Mouse (Mus musculus): ENCODE measurements around the gene Thoc5. TPM values are rescaled to one million over a fixed set of nuclear protein-coding genes. Genes with fewer than 3 reads are reported as not detected.

The Thoc5 gene
- total RNA-seq, 4 experiments from 2014 or later = 37.1 to 41.4 (median 39.1) TPM

DNA sequence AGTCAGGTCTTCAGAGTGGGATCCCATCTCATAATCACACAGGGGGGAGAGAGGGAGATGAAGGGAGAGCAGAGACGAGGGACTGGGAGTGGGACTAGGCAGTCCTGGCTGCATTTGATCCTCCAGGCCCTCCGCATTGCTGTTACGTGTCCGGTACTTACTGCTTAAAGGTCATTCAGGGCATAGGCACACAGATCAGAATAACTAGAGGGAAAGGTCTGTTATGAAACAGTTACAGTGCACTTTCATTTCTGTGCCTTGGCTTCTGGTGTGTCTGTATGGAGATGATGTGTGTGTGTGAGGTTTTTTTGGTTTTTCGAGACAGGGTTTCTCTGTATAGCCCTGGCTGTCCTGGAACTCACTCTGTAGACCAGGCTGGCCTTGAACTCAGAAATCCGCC lies 11.1 kb downstream of the Thoc5 start:
- no peak for DNase-seq (ENCODE audit: low spot score in 2 of 2)

DNA sequence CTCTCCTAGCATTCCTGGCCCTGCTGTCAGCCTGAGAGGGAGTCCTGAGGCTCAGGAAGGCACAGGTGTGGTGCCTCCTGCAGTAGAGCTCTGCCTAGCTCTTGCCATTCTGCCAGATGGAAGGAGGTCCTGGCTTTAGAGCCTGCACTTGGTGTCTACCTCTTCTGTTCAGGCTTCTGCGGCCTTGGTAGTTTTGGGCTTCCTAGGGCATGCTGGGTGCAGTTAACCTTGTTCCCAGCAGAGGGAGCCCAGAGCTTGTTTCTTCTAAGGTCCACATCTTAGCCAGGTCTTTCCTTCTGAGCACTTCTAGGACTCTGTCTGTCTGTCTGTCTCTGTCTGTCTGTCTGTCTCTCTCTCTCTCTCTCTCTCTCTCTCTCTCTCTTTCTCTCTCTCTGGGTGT lies 20.9 kb downstream of the Thoc5 start:
- peak in 1 of 2 experiments; percentile 36 for DNase-seq (ENCODE audit: low spot score in 2 of 2)

DNA sequence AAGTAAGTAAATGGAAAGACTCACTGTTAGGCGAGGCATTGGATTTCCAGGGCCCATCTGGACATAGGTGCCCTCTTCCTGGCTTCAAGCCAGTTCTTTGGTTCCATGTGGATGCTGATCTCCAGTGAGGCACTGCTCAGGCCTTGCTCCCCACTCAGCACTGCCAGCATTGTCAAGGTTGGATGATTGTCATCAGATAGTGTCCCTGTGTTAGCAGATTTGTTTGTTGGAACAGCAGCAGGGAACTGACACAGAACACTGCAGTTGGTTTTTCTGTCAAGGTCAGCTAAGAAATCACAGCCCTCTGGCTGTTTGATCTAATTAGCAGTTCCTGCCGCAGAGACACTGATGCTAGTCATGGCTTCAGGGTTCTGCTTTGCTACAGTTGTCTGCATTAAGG lies 26.2 kb downstream of the Thoc5 start:
- no peak for DNase-seq (ENCODE audit: low spot score in 2 of 2)

DNA sequence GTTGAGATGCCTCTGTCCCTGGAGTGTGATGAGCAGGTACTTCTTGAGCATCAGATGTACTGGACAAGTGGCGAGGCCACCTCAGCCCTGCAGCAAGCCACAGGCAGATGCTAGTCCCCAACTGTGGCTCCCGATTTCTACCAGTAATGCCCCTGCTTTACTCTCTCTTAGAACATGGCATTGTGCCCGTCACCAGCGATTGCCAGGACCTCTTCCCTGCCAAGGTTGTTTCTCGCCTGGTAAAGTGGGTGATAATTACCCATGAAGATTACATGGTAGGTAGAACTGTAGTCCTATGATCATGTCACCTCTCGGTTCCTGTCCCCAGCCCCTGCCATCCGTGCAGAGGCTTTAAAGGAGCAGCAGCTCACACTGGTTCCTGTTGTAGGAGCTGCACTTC lies 26.6 kb downstream of the Thoc5 start:
- no peak for DNase-seq (ENCODE audit: low spot score in 2 of 2)

DNA sequence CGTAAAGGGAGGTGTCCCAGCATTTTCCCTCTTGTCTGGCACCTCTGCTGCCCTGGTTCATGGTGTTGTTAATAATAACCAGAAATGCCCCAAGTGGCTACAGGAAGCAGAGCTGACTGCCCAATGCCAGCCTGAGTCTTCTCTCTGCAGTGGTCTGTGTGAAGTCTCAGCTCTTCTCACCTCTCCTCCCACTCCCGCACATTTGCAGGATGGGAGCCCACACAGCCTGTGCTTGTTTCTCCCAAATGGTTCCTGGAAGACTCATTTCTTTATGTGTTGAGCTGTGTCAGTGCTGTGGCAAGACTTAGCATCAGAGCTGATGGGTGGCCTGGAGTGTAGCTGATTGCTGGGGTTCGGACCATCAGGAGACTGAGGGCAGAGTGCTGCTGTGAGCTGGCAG lies 32.1 kb downstream of the Thoc5 start:
- DNase-seq (ENCODE audit: low spot score in 2 of 2) = peak in 1 of 2 experiments; percentile 61

DNA sequence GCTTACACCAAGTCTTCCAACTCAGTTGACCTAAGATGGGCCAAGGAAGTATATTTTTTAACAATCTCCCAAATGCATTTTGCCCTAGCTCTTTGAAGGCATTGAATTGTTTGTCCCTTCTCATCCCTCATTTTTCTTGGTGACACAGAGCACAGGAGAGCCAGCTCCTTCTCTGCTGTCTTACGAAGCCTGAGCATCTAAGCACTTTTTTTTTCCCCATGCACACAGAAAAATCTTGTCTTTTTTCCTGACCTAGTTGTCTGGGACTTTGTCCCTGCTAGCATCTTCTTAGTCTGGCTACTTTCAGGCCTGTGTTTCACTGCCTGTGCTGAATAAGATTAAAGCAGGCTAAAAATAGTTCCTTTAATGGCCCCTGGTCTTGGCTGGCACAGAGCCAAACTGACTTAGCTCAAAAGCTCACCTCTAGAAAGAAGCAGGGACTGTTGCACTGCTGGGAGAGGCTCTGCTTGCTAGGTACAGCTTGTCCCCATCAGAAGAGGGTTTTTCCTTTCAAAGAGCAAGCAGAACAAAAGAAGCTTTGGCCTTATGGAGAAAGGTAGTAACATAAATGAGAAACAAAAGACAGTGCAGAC lies 36.0 kb downstream of the Thoc5 start:
- DNase-seq (ENCODE audit: low spot score in 2 of 2) = no peak

DNA sequence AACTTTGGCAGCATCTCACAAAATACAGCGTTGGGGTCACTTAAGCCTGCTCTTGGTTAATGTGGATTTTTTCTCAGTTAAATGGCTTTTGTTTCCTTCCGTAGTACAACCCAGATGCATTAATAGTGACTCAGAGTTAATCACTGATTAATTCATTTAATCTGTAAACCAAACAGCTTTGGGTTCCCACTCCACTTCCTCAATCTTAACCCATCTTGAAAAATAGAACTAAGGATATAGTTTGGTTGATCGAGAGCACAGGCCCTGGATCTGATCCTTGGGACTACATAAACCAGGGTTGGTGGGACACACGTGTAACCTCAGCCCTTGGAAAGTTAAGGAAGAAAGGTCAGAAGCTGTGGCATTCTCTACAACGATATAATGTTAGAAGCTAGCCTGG lies 41.1 kb downstream of the Thoc5 start:
- DNase-seq (ENCODE audit: low spot score in 2 of 2) = no peak

DNA sequence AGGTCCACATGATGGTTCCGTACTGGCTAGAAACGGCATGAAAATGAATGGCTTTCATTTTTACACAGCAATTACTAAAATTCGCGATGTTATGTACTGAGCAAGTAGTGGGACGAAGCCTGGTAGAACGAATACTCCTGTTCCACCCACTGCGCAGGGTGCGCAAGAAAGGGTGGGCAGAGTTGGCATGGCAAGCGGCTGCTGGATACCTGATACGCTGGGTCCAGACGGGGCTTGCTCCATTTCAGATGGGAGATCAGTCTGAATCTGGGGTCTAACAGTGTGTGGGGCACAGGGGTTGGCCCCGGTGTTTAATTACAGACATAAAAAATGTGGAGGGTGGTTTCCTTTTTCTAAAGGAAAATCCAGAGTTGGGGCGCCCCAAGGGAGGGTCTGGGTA lies 51.4 kb downstream of the Thoc5 start:
- peak in 1 of 2 experiments; percentile 36 for DNase-seq (ENCODE audit: low spot score in 2 of 2)

DNA sequence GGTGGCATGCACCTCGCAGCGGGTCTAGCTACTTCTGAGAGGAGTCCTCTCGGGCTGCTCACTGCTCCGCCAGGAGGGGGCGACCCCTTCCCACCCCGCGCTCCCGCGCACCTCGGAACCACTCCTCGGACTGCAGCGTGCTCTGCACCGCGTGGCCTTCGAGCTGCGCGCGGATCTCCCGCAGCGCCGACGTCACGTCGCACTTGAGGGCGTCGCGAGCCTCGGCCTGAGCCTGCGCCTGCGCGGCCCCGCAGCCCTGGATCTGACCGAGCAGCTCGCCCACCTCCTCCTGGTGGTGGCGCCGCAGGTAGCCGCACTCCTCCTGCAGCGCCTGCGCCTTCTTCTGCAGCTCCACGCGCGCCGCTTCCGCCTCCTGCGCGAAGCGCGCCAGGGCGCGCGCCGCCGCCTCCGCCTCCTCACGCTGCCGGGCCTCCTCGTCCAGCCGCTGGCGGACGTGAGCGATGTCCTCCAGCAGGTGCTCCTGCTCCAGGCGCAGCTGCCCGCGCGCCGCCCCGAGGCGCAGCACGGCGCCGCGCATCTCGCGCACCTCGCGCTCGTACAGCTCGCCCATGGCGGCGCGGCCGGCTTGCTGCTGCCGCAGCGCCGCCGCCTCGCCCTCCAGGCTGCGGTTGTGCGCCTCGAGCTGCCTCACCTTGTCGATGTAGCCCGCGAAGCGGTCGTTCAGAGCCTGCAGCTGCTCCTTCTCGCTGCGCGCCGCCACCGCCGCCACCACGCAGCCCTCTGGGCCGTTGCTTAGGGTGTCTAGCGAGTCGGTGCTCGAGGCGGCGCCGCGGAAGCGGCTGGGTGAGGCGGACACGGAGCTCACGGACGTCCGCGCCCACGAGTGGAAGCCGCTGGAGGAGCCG lies 52.1 kb downstream of the Thoc5 start:
- peak; percentile 66 to 94 for DNase-seq (ENCODE audit: low spot score in 2 of 2)

DNA sequence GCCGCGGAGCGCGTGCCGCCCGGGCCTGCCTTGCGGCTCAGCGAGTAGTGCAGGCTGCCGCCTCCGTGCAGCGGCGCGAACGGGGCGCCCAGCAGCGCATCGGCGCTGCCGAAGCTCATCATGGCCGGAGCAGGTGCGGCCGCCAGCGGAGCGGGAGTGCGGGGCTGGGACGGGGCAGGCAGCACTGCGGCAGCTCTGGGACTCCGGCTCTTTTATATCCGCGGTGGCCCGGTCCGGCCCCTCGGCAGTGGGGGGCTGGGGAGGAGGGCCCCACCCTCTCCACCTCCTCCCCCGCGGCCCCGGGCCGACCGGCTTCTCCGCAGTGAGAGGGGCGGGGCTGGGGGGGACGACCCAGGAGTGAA lies 52.7 kb downstream of the Thoc5 start, which contains the start of gene Nefh:
Gene Nefh, minus strand, starts transcription at position 252 of the 362 bp plus-strand sequence.
- DNase-seq (ENCODE audit: low spot score in 2 of 2) = no peak

DNA sequence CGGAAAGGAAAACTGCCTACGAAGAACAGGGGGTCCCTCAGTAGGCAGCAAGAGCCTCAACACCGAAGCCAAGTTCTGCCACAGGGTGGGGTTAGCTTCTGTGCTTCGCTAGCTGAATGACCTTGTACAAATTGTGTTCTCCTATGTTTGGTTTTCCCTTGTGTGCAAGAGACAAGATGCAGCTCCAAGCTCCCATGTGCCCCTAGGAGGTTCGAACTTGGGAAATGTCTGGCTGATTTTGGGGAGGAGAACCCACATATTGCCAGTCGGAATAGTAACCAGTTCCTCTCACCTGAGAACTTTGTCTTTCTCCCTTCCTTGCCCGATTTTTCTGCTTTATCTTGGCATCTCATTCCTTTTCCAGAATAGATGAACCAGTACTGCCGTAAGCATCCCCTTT lies 53.7 kb downstream of the Thoc5 start:
- no peak for DNase-seq (ENCODE audit: low spot score in 2 of 2)

DNA sequence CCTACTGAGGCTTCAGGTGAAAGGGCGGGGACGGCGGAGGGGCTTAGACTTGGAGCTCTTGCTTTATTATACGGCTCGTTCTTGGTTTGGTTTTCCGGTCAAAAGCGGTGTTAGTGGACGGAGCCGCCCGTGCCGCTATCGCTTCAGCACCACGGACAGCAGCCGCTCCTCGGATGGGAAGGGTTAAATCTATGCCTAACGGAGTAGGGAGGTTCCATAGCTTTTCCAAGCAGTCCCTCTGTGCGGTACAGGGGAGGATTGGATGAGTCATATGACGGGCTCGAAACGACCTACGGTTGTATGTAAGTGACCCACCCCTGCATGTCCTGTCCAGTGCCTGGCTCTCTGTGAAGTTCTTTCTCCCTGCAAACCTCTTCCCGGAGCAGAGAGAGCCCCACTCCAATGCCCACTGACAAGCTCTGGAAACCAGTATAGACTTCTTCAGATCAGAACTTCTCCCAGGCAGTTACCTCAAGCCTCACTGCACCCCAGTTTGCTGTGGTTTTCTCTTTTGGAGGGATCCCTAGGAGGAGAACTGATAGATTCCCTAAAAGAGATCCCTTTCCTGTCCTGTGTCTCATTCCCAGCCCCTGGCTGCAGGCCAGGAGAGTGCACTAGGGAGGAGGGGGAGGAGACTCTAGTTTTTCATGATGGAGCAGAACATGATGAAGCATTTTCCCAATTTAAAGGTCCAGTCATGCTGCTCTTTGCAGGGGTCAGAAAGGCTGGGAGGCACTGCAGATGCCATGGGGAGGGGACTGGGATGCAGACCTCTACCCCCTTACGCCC lies 54.3 kb downstream of the Thoc5 start:
- DNase-seq (ENCODE audit: low spot score in 2 of 2) = peak in 1 of 2 experiments; percentile 27

DNA sequence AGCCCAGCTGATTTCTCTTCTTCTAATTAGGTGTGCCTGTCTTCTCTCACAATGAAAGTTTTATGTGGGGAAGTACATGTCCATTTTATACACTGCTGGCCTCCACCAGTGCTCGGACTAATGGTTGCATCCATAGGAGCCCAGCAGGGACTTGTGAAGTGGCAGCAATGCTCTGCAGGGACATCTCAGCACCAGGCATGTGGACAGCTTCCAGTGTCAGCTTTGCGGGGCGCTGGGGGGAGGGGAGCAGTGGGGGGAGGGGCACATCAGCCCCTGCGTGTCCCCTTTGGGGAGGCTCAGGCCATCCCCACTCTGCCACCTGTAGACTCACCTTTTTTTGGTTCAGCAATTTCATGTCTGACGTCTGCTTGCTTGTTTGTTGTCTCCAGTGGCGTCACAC lies 58.3 kb downstream of the Thoc5 start:
- DNase-seq (ENCODE audit: low spot score in 2 of 2) = no peak

DNA sequence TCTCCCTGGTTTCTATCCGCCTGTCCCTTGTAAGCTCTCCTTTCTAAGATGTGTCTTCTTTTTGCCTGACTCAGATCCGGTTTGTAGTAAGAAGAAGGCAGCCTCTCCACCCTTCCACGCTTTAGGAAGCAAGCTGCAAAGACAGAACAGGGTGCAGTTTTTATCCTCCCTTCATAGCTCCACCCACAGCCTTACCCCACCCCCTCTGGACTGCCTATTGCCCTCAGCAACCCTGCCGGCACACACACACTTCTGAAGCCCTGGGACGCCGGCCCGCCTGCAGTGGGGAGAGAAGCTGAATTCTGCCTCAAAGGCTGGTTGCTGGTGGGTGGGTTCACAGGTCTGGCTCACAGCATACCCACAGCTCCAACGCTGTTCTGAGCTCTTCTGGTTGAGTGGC lies 58.8 kb downstream of the Thoc5 start:
- peak in 1 of 2 experiments; percentile 50 for DNase-seq (ENCODE audit: low spot score in 2 of 2)

DNA sequence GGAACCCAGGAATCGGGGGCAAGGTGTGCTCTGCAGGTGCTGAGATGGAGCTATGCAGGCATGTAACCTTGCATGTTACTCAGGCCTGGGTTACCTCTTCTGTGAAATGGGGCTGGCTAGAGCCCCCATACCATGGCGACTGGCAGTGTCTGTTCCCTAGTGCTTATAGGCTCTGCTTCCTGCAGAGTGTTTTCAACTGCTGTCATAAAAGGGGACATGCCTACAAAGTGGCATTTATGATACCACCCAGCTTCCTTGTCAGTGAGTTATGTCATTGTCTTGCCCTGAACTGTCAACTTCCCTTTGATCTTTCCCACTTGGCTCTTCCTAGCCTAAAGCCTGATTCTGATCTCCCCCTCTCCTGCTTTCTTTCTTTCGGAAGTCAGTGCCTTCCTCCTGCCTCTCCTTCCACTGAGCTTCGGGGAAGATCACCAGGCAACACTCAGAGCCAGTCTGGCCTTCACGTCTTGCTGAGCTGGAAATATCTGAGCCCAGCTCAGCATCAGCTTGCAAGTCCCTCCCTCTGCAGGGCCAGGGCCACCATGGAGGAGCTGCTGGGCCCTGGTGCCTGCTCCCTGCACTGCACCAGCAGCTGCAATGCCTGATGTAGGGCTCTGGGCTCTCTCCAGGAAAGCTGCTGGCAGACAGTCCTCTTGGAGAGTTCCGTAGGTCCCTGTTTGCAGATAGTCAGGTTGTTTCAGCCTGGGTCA lies 68.1 kb downstream of the Thoc5 start:
- no peak for DNase-seq (ENCODE audit: low spot score in 2 of 2)

DNA sequence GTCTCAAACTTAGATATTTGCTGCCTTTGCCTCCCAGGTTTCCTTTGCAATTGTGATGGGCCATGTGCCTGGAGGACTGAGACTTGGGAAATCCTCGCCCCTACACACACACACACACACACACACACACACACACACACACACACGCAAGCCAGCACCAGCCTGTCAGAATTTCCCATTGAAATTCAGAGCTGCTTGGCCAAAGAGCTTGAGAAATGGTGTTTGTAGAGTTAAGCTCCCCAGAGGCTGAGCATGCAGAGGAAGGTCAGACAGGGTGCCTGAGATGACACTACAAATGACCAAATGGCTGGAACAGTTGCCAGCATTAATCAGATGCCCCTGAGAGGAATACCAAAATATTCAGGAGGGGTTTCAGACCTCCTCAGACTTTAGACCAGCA lies 71.2 kb downstream of the Thoc5 start:
- no peak for DNase-seq (ENCODE audit: low spot score in 2 of 2)

DNA sequence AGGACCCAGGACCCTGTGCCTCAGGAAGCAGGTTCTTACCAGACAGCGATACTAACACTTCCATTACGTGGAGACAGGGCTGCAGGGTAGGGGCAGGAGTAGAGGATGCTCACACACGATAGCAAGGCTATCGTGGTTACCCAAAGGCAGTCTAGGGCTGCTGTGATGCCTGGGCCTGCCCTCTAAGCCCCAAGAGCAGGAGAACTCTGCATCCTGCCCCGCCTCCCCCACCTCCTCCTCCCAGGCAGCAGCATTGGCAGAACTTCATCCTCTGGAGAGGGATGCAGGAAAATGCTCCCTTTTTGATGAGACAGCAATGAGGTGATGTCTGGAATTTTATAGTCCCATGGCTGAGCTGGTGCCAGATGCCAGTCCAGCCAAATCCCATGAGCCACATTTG lies 71.8 kb downstream of the Thoc5 start:
- DNase-seq (ENCODE audit: low spot score in 2 of 2) = no peak

DNA sequence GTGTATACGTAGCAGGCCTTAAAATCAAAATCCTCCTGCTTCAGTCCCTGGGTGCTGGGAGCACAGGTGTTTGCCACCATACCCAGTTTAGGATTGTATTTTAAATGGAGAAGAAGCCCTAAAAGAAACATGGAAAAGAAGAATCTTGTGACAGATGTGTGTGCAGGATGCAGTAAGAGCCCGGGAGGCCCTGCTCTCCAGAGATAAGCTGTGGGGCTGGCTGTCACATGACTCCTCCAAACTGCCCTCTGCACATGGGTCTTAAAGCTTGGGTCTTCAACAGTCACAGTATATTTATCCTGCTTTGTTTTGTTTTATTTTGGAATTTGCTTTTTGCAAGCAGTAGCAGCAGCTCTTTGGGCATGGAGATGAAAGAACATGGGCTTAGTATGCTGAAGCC lies 72.4 kb downstream of the Thoc5 start:
- DNase-seq (ENCODE audit: low spot score in 2 of 2) = no peak

DNA sequence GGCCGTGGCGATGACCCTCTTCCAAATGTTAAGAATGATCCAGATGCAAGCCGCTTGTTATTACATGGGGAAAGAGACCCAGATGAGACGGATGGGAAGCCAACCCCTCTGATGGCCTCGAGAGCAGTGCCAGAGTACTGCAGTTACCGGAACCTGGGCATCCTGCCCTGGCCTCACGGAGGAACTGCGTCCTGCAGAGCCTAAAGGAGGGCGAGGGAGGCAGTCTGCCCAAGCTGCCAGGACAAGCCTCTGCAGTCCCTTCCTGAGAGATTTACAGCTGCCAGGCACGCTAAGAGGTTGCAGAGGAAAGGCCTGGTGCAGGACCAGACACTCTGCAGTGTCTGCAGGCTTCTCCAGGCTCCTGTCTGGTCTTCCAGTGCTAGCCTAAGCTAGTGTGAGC lies 73.3 kb downstream of the Thoc5 start:
- DNase-seq (ENCODE audit: low spot score in 2 of 2) = no peak

DNA sequence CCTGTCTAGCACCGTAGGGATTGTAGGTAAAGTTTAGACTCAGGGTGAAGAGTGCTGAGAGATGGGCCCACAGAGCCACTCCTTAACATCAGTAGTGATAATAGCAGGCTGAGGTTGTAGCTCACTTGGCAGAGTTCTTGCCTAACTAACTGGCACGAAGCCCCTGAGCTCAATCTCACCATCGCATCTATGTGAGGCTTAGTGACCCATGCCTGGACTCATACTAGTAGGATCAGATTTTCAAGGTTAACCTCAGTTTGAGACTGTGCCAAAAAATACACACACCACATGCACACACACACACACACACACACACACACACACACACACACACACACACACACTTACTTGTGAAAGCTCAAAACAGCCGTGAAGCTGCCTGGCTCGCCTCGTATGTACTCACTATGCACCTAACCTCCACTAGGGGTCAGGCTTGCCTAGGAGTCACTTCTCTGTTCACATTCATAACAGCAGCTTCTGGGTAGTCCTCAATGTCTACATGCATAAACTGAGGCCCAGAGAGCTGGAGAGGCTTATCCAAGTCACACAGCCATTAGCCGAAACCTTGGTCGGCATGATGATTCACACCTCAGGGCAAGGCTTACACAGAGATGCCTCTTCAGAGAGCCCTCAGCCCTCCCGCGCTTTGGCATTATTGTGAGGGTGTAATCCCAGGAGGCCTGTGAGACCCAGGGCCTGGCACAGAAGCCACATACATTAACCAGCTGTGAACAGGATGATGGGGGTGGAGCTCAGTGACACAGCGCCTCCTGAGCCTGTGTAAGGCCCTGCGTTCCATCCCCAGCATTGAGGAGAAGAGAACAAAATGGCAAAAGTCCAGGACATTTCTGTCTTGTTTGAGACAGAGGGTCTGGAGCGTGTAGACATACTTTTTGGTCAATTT lies 78.1 kb downstream of the Thoc5 start:
- DNase-seq (ENCODE audit: low spot score in 2 of 2) = no peak

DNA sequence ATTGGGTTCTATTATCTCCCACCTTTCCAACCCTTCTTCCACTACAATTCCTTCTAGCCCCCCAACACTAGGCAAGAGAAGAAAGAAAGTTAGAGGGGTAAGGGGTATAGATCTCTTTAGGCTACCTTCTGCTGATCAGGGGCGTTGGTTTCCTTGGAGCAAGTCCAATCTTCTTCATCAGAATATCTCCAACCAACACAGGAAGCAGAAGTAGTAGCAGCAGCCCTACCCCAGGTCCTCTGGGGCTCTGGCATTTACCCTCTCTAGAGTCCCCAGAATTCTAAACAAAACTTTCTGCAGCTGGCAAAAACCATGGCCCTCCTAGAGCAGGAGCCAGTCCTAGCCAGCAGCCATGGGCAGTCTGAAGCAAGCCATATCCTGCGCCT lies 78.7 kb downstream of the Thoc5 start:
- DNase-seq (ENCODE audit: low spot score in 2 of 2) = no peak

Measured in left cerebral cortex, adult 8-10 months (tissue).